Mouse (Mus musculus) limb, embryonic 10.5 days (tissue): ENCODE results near the gene Wdr62. TPM values are rescaled to one million over a fixed set of nuclear protein-coding genes. Genes with fewer than 3 reads are reported as not detected.
A peak's percentile ranks its signal among the peaks of the same experiment; 100 is the strongest.

Source experiments
- DNase-seq: peaks from one replicate; pipeline ENCODE4 v3.0.0-alpha.2; 2017; ENCODE audit warnings: low spot score
- H3K27ac ChIP-seq: fragments of 300-500 bp; sonication (generic); 2 replicates; pipeline ENCODE4 v1.5.1; 2016; ENCODE audit warnings: mild to moderate bottlenecking
- H3K27me3 ChIP-seq: fragments of 300-500 bp; sonication (generic); 2 replicates; pipeline ENCODE4 v1.6.1; 2016; ENCODE audit warnings: low read depth, mild to moderate bottlenecking; ENCODE audit not compliant: poor library complexity, severe bottlenecking
- H3K36me3 ChIP-seq: fragments of 300-500 bp; sonication (generic); 2 replicates; pipeline ENCODE4 v1.6.1; 2016; ENCODE audit warnings: mild to moderate bottlenecking, moderate library complexity
- H3K4me1 ChIP-seq: fragments of 300-500 bp; sonication (generic); 2 replicates; pipeline ENCODE4 v1.6.1; 2016
- H3K4me3 ChIP-seq: fragments of 300-500 bp; sonication (generic); 2 replicates; pipeline ENCODE4 v1.5.1; 2016; ENCODE audit warnings: mild to moderate bottlenecking, moderate library complexity
- H3K9me3 ChIP-seq: fragments of 300-500 bp; sonication (generic); replicated peaks from 2 replicates; pipeline ENCODE4 v1.6.1; 2016; ENCODE audit warnings: mild to moderate bottlenecking
- WGBS: fragments of 180-500 bp; shearing (Covaris S2); methylation state at CpG from one replicate; pipeline ENCODE4 v1.1.7; 2016; 5-methylcytosine and 5-hydroxymethylcytosine counted together
- polyA plus RNA-seq: library from polyadenylated mRNA; unstranded; fragments of >200 nt; fragmentation: Nextera tagmentation; extraction: Ambion mirVana; gene quantifications from 2 replicates; pipeline ENCODE4 v1.2.1, GENCODE M21; 2016

The Wdr62 gene
- polyA plus RNA-seq, 1 experiment from 2014 or later, result 15.1 TPM

GRCm38 (mm10) chr7:30194101-30194831 is 86.0 kb downstream of the Wdr62 start:
- no peaks in the 10 kb centered on the region for H3K27me3 ChIP-seq
- peaks cover 33% of the 10 kb centered on the region for H3K36me3 ChIP-seq
- DNase-seq, result peak; percentile 54
- no peaks in the 10 kb centered on the region for H3K9me3 ChIP-seq
- peak overlapping the region; percentile 88 for H3K4me3 ChIP-seq
- H3K27ac ChIP-seq, result peak overlapping the region; percentile 88
- 1% methylated on average over 26 of the region's 26 CpGs for WGBS
- peaks cover 32% of the 10 kb centered on the region for H3K4me1 ChIP-seq

- under 1% methylated on average over 26 of the region's 26 CpGs for WGBS
- Histone ChIP-seq H3K27ac (peak overlapping the region; percentile 88), H3K36me3 (peaks cover 39% of the 10 kb centered on the region)
Measured at GRCm38 (mm10) chr7:30193581-30194100, 86.6 kb downstream of the Wdr62 start.

GRCm38 (mm10) chr7:30193013-30193412 is 87.2 kb downstream of the Wdr62 start:
- 12% methylated on average over 9 of the region's 9 CpGs for WGBS
- no peak for DNase-seq
- H3K4me3 ChIP-seq, result peak overlapping the region; percentile 88
- peak overlapping the region; percentile 88; the same call in 1 of the 2 replicates for H3K27ac ChIP-seq
- H3K9me3 ChIP-seq, result no peaks in the 10 kb centered on the region
- H3K36me3 ChIP-seq, result peaks cover 46% of the 10 kb centered on the region
- H3K4me1 ChIP-seq, result peaks cover 31% of the 10 kb centered on the region
- H3K27me3 ChIP-seq, result no peaks in the 10 kb centered on the region

More at GRCm38 (mm10) chr7:30193581-30194100, 86.6 kb downstream of the Wdr62 start:
- H3K4me3 ChIP-seq, result peak overlapping the region; percentile 88
- H3K9me3 ChIP-seq, result no peaks in the 10 kb centered on the region
- peaks cover 32% of the 10 kb centered on the region for H3K4me1 ChIP-seq
- no peaks in the 10 kb centered on the region for H3K27me3 ChIP-seq
- DNase-seq, result peak; percentile 88

- Histone ChIP-seq H3K36me3 (peaks cover 55% of the 10 kb centered on the region), H3K9me3 (no peaks in the 10 kb centered on the region), H3K27me3 (no peaks in the 10 kb centered on the region), H3K27ac (no peak overlapping the region), H3K4me1 (peaks cover 24% of the 10 kb centered on the region), H3K4me3 (0 out of 2 replicates have a peak overlapping the region, but pooled peaks have one; percentile 88)
- 90% methylated on average over 12 of the region's 12 CpGs for WGBS
- no peak for DNase-seq
Measured at GRCm38 (mm10) chr7:30192088-30192487, 88.1 kb downstream of the Wdr62 start.

Other genes starting within 250 kb of the Wdr62 start
- 2.5 and 3.6 TPM in 2 replicates for gene Zfp14, start 229.0 kb downstream of the Wdr62 start, polyA plus RNA-seq
- 4.4 and 5.3 TPM in 2 replicates for gene Zfp82, start 207.5 kb downstream of the Wdr62 start, polyA plus RNA-seq
- gene Gm26920, start 190.0 kb downstream of the Wdr62 start, polyA plus RNA-seq, result 2.4 and 3.3 TPM in 2 replicates
- 20.5 and 23.6 TPM in 2 replicates for gene Zfp566, start 189.9 kb downstream of the Wdr62 start, polyA plus RNA-seq
- 107 and 129 TPM in 2 replicates for gene Zfp260, start 185.6 kb downstream of the Wdr62 start, polyA plus RNA-seq
- 7.9 and 10.3 TPM in 2 replicates for gene Zfp382, start 158.5 kb downstream of the Wdr62 start, polyA plus RNA-seq
- gene Zfp146, start 110.7 kb downstream of the Wdr62 start, polyA plus RNA-seq, result 14.8 and 19.6 TPM in 2 replicates
- 1.4 and 1.8 TPM in 2 replicates for gene Cox7a1, start 96.3 kb downstream of the Wdr62 start, polyA plus RNA-seq
- 57.6 and 66.5 TPM in 2 replicates for gene Capns1, start 81.6 kb downstream of the Wdr62 start, polyA plus RNA-seq
- 170 and 175 TPM in 2 replicates for gene Polr2i, start 48.5 kb downstream of the Wdr62 start, polyA plus RNA-seq
- gene Tbcb, start 48.1 kb downstream of the Wdr62 start, polyA plus RNA-seq, result 261 and 262 TPM in 2 replicates
- gene Ovol3, start 44.7 kb downstream of the Wdr62 start, polyA plus RNA-seq, result not detected in 2 replicates
- 0.15 and 0.25 TPM in 2 replicates for gene Thap8, start 325 bp downstream of the Wdr62 start, polyA plus RNA-seq
- 37.8 and 51.7 TPM in 2 replicates for gene Clip3, start 11.3 kb upstream of the Wdr62 start, polyA plus RNA-seq
- gene Alkbh6, start 28.3 kb upstream of the Wdr62 start, polyA plus RNA-seq, result 93.3 and 107 TPM in 2 replicates
- 52.9 and 92.3 TPM in 2 replicates for gene Syne4, start 34.4 kb upstream of the Wdr62 start, polyA plus RNA-seq
- gene E130208F15Rik, start 41.3 kb upstream of the Wdr62 start, polyA plus RNA-seq, result 2.1 and 4.2 TPM in 2 replicates
- gene Sdhaf1, start 43.5 kb upstream of the Wdr62 start, polyA plus RNA-seq, result 18.3 and 18.4 TPM in 2 replicates
- 4.0 and 4.2 TPM in 2 replicates for gene Lrfn3, start 82.4 kb upstream of the Wdr62 start, polyA plus RNA-seq
- gene Tyrobp, start 133.3 kb upstream of the Wdr62 start, polyA plus RNA-seq, result 7.6 and 8.6 TPM in 2 replicates
- not detected in 2 replicates for gene Hcst, start 139.4 kb upstream of the Wdr62 start, polyA plus RNA-seq
- 0.55 and 1.2 TPM in 2 replicates for gene Nfkbid, start 141.3 kb upstream of the Wdr62 start, polyA plus RNA-seq
- 8.4 and 13.4 TPM in 2 replicates for gene Aplp1, start 165.1 kb upstream of the Wdr62 start, polyA plus RNA-seq
- gene Kirrel2, start 177.3 kb upstream of the Wdr62 start, polyA plus RNA-seq, result not detected in 2 replicates
- not detected in 2 replicates for gene Nphs1, start 177.9 kb upstream of the Wdr62 start, polyA plus RNA-seq
- not detected in 2 replicates for gene Prodh2, start 213.2 kb upstream of the Wdr62 start, polyA plus RNA-seq